Mouse (Mus musculus): ENCODE data around the gene Pla2g2d.

Pla2g2d gene

GRCm38 (mm10) chr4:138825751-138826567, 50.4 kb downstream of the Pla2g2d start:
- DNase-seq (ENCODE audit: low read depth, low spot score): no peak

GRCm38 (mm10) chr4:138827147-138827546, 51.6 kb downstream of the Pla2g2d start:
- no peak for DNase-seq (ENCODE audit: low read depth, low spot score)
